Mouse (Mus musculus): ENCODE results near the gene Pcmt1.

Gene Pcmt1

GRCm38 (mm10) chr10:7582891-7583557 is 97.9 kb downstream of the Pcmt1 start:
- no peak for DNase-seq

- DNase-seq: no peak
Observed at GRCm38 (mm10) chr10:7582157-7582890, 98.6 kb downstream of the Pcmt1 start.

- no peak for DNase-seq
Observed at GRCm38 (mm10) chr10:7581401-7581800, 99.5 kb downstream of the Pcmt1 start.

Data from right cerebral cortex, postnatal 25 days (tissue).